Mouse (Mus musculus) liver, adult 2 months (tissue): ENCODE data around the gene Ntsr1. TPM values are rescaled to one million over a fixed set of nuclear protein-coding genes. Genes with fewer than 3 reads are reported as not detected.

Experiments used
- DNase-seq: peaks from one replicate; pipeline ENCODE4 v3.0.0-alpha.2; 2011; ENCODE audit warnings: low read depth, low spot score; ENCODE audit errors: extremely low read depth
- H3K27ac ChIP-seq: fragments of 200-500 bp; replicated peaks from 2 replicates; pipeline ENCODE4 v1.5.1; 2012; ENCODE audit warnings: low read depth, mild to moderate bottlenecking, control low read depth, inconsistent platforms, low read length; ENCODE audit not compliant: insufficient read depth
- H3K27me3 ChIP-seq: fragments of 200-500 bp; 2 replicates; pipeline ENCODE4 v1.6.1; 2012; ENCODE audit warnings: mild to moderate bottlenecking, moderate library complexity, low read length, inconsistent platforms; ENCODE audit not compliant: control insufficient read depth, insufficient read depth
- H3K36me3 ChIP-seq: fragments of 200-500 bp; 2 replicates; pipeline ENCODE4 v1.6.1; 2012; ENCODE audit warnings: low read length, inconsistent platforms; ENCODE audit not compliant: control insufficient read depth, insufficient read depth
- H3K4me1 ChIP-seq: fragments of 200-500 bp; 2 replicates; pipeline ENCODE4 v1.6.1; 2011; ENCODE audit warnings: low read length; ENCODE audit not compliant: control insufficient read depth, insufficient read depth
- H3K4me3 ChIP-seq: fragments of 200-500 bp; 2 replicates; pipeline ENCODE4 v1.5.1; 2011; ENCODE audit warnings: low read depth, mild to moderate bottlenecking, control low read depth, low read length, moderate library complexity; ENCODE audit not compliant: insufficient read depth
- H3K79me2 ChIP-seq: fragments of 200-500 bp; 2 replicates; pipeline ENCODE4 v1.6.1; 2012; ENCODE audit warnings: inconsistent platforms, mild to moderate bottlenecking, low read length, moderate library complexity; ENCODE audit not compliant: control insufficient read depth, insufficient read depth
- H3K9ac ChIP-seq: fragments of 200-500 bp; 2 replicates; pipeline ENCODE4 v1.6.1; 2012; ENCODE audit warnings: low read depth, mild to moderate bottlenecking, control low read depth, inconsistent platforms, low read length
- CTCF ChIP-seq: fragments of 200-500 bp; IDR thresholded peaks from 2 replicates; pipeline ENCODE4 v1.5.1; 2011; ENCODE audit warnings: low read depth, low read length, control low read depth
- POLR2A ChIP-seq: fragments of 200-500 bp; IDR thresholded peaks from 2 replicates; pipeline ENCODE4 v1.6.1; 2011; ENCODE audit warnings: low read length, control low read depth; ENCODE audit not compliant: insufficient read depth; ENCODE audit errors: extremely low read depth
- WGBS: fragments of 180-500 bp; shearing (Covaris S2); methylation state at CpG from one replicate; pipeline ENCODE4 v1.1.7; 2018; 5-methylcytosine and 5-hydroxymethylcytosine counted together
- polyA plus RNA-seq: library from polyadenylated mRNA; depleted of rRNA; stranded (reverse); fragments of >200 nt; gene quantifications from 2 replicates; pipeline ENCODE4 v1.2.3, GENCODE M21; 2012
- total RNA-seq: library from RNA; depleted of rRNA; stranded (reverse); fragments of >200 nt; gene quantifications from 2 replicates; pipeline ENCODE4 v1.2.3, GENCODE M21; 2014

Ntsr1 gene
- total and polyA plus RNA-seq, 2 experiments = not detected

- no peak for DNase-seq
- Histone ChIP-seq H3K27me3 (peaks cover 6% of the 10 kb centered on the region), H3K4me3 (no peak overlapping the region), H3K9ac (no peak overlapping the region), H3K36me3 (no peaks in the 10 kb centered on the region), H3K79me2 (no peaks in the 10 kb centered on the region), H3K27ac (no peak overlapping the region), H3K4me1 (no peaks in the 10 kb centered on the region)
- no peak for TF ChIP-seq CTCF
- TF ChIP-seq POLR2A = no peak
- WGBS = 71% methylated on average over 8 of the region's 8 CpGs
These were observed 3.9 kb upstream of the Ntsr1 start for GRCm38 (mm10) chr2:180495906-180496305.

GRCm38 (mm10) chr2:180500726-180501125 is 950 bp downstream of the Ntsr1 start:
- Histone ChIP-seq H3K27ac (no peak overlapping the region), H3K27me3 (peaks cover 8% of the 10 kb centered on the region), H3K36me3 (no peaks in the 10 kb centered on the region), H3K4me3 (no peak overlapping the region), H3K79me2 (no peaks in the 10 kb centered on the region), H3K4me1 (no peaks in the 10 kb centered on the region), H3K9ac (no peak overlapping the region)
- DNase-seq = no peak
- 50% methylated on average over 13 of the region's 13 CpGs for WGBS
- TF ChIP-seq POLR2A (no peak), CTCF (no peak)

GRCm38 (mm10) chr2:180501217-180501967 is 1.6 kb downstream of the Ntsr1 start:
- WGBS = 40% methylated on average over 9 of the region's 9 CpGs
- no peak for DNase-seq
- Histone ChIP-seq H3K4me1 (no peaks in the 10 kb centered on the region), H3K4me3 (no peak overlapping the region), H3K36me3 (no peaks in the 10 kb centered on the region), H3K79me2 (no peaks in the 10 kb centered on the region), H3K27me3 (peaks cover 8% of the 10 kb centered on the region), H3K27ac (no peak overlapping the region), H3K9ac (no peak overlapping the region)
- TF ChIP-seq CTCF (no peak), POLR2A (no peak)

DNA sequence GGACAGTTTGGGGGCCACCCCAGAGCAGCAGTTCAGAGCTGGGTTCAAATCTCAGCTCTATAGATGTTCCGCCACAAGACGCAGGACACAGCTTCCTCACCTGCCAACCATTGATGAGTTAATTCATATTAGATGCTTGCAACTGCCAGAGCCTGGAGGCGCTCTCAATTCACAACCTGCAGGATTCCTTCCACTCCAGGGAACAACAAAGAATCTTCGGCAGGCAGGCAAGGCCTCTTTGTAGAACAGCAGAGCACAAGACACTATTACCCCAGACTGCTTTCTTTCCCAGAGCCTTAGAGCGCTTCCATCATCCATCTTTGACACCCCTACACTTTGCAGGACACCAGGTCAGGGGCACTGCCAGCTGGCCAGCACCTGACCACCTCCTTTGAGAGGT is 6.5 kb downstream of the Ntsr1 start:
- 85% methylated on average over 5 of the region's 5 CpGs for WGBS

DNA sequence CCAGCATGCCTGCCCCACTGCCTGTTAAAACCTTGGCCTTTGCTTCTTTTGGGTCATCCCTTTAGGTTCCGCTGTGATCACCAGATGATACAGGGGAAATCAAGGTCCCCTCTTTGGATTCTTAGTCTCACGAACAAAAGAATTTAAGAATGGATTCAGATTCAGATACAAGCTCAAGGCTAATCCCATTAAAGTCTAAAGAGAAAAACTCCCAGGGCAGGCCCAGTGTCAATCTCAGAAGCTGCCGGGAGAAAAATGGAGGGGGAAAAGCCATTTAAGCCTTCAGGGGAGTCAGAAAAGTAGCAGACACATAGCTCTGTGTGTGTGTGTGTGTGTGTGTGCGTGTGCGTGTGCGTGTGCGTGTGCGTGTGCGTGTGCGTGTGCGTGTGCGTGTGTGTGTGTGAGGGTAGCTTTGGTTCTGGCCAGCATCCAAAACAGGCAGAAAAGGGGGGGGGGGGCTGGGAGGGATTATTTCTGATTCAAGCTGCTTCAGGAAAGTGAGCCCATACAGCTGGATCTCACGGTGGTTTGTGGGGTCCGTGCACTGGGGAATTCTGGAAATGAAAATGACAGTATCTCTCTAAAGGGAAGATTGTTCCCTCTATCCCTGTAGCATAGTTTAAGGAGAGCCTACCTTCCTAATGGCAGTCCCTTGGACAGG is 8.8 kb downstream of the Ntsr1 start:
- Histone ChIP-seq H3K4me1 (no peaks in the 10 kb centered on the region), H3K4me3 (no peak overlapping the region), H3K9ac (no peak overlapping the region), H3K27ac (no peak overlapping the region), H3K79me2 (no peaks in the 10 kb centered on the region), H3K36me3 (no peaks in the 10 kb centered on the region), H3K27me3 (no peaks in the 10 kb centered on the region)
- DNase-seq = no peak
- 91% methylated on average over 14 of the region's 14 CpGs for WGBS
- TF ChIP-seq CTCF = no peak
- TF ChIP-seq POLR2A = no peak

More for the DNA sequence above, 6.5 kb downstream of the Ntsr1 start:
- H3K4me1 ChIP-seq = no peaks in the 10 kb centered on the region
- no peak overlapping the region for H3K4me3 ChIP-seq
- H3K36me3 ChIP-seq = no peaks in the 10 kb centered on the region
- no peak overlapping the region for H3K27ac ChIP-seq
- no peaks in the 10 kb centered on the region for H3K27me3 ChIP-seq
- H3K79me2 ChIP-seq = no peaks in the 10 kb centered on the region
- DNase-seq = no peak
- TF ChIP-seq CTCF (no peak), POLR2A (no peak)
- no peak overlapping the region for H3K9ac ChIP-seq

DNA sequence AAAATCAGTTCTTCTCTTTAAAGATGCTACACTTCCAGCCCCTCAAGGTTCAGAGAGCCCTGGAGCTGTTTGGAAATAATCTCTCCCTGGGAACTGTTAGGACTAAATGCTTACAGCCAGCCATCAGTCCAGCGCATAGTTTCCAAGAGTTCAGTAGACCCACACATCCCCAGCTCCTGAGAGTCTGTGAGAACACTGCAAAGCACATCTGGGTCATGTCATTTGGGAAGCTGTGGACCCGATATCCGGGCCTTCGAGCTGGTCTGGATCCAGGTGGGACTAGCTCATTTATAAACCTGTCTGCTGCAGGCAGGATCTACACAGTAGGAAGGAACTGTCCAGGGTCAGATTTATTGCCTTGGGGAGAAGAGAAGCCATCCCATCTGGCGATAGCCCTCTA is 11.1 kb downstream of the Ntsr1 start:
- no peak for DNase-seq
- Histone ChIP-seq H3K27me3 (no peaks in the 10 kb centered on the region), H3K79me2 (no peaks in the 10 kb centered on the region), H3K27ac (no peak overlapping the region), H3K9ac (no peak overlapping the region), H3K4me1 (no peaks in the 10 kb centered on the region), H3K36me3 (no peaks in the 10 kb centered on the region), H3K4me3 (no peak overlapping the region)
- 81% methylated on average over 5 of the region's 5 CpGs for WGBS
- TF ChIP-seq POLR2A = no peak
- TF ChIP-seq CTCF = no peak
